Mouse (Mus musculus) layer of hippocampus, adult 2 months (tissue): Measurements from ENCODE around the gene Cmbl. TPM values are rescaled to one million over a fixed set of nuclear protein-coding genes. Genes with fewer than 3 reads are reported as not detected.
A peak's percentile ranks its signal among the peaks of the same experiment; 100 is the strongest.

Experiments used
- DNase-seq, 2 experiments: peaks; one replicate each; pipeline ENCODE4 v3.0.0; 2022; ENCODE audit warnings: low spot score in 2 of 2
- H3K27ac ChIP-seq: fragments of 200-600 bp; 2 replicates; pipeline ENCODE4 v1.8.1; 2022
- H3K4me3 ChIP-seq: fragments of 200-600 bp; 2 replicates; pipeline ENCODE4 v1.8.1; 2022; ENCODE audit warnings: mild to moderate bottlenecking
- CTCF ChIP-seq: fragments of 200-600 bp; conservative IDR thresholded peaks from 2 replicates; pipeline ENCODE4 v1.8.1; 2022; ENCODE audit warnings: antibody characterized with exemption, mild to moderate bottlenecking, moderate library complexity
- total RNA-seq, 2 experiments: library from RNA; stranded (reverse); gene quantifications; 2 replicates each; pipeline ENCODE4 v1.2.3; 2021

Cmbl gene
- total RNA-seq, 2 experiments from 2014 or later: 12.7 to 12.8 TPM

GRCm38 (mm10) chr15:31550381-31550780, 14.8 kb upstream of the Cmbl start:
- no peak for DNase-seq
- TF ChIP-seq CTCF: no peak
- H3K27ac ChIP-seq: no peak overlapping the region

GRCm38 (mm10) chr15:31554855-31555254, 10.3 kb upstream of the Cmbl start:
- no peak overlapping the region for H3K4me3 ChIP-seq
- no peak for TF ChIP-seq CTCF
- DNase-seq: no peak
- H3K27ac ChIP-seq: no peak overlapping the region

More at GRCm38 (mm10) chr15:31550381-31550780, 14.8 kb upstream of the Cmbl start:
- no peak overlapping the region for H3K4me3 ChIP-seq

DNA sequence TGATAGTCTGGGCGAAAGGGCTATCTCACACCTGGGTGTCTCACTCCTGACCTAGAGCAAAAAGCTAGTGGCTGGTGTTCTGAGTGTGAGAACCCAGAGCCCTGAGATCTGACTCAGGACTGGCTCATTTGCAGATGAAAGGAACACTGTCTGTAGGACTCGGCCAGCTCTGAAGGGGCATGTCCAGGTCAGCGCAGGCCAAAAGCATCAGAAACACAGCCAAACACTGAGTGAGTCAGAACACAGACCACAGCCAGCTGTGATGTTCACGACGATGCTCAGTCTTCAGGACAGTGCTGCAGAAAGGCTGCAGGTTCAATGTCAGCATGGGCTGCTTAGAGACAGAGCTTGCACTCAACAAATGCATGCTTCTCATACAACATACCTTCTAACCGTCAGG, 3.8 kb upstream of the Cmbl start:
- Histone ChIP-seq H3K4me3 (no peak overlapping the region), H3K27ac (no peak overlapping the region)
- DNase-seq: no peak
- no peak for TF ChIP-seq CTCF

GRCm38 (mm10) chr15:31561976-31562375, 3.2 kb upstream of the Cmbl start:
- Histone ChIP-seq H3K27ac (no peak overlapping the region), H3K4me3 (no peak overlapping the region)
- no peak for TF ChIP-seq CTCF
- no peak for DNase-seq

GRCm38 (mm10) chr15:31562847-31563246, 2.3 kb upstream of the Cmbl start:
- H3K4me3 ChIP-seq: no peak overlapping the region
- no peak for DNase-seq
- H3K27ac ChIP-seq: no peak overlapping the region
- TF ChIP-seq CTCF: no peak

GRCm38 (mm10) chr15:31563577-31564546, 1.3 kb upstream of the Cmbl start:
- no peak overlapping the region for H3K27ac ChIP-seq
- no peak for DNase-seq
- H3K4me3 ChIP-seq: no peak overlapping the region
- no peak for TF ChIP-seq CTCF

GRCm38 (mm10) chr15:31565786-31566185, 597 bp downstream of the Cmbl start:
- no peak for DNase-seq
- H3K4me3 ChIP-seq: peak overlapping the region; percentile 11; the same call in 1 of the 2 replicates
- TF ChIP-seq CTCF: no peak
- peak overlapping the region; percentile 72; the same call in 1 of the 2 replicates for H3K27ac ChIP-seq

- H3K27ac ChIP-seq: no peak overlapping the region
- TF ChIP-seq CTCF: no peak
- no peak overlapping the region for H3K4me3 ChIP-seq
- DNase-seq: no peak
Observed at GRCm38 (mm10) chr15:31567431-31567830, 2.2 kb downstream of the Cmbl start.

- no peak for DNase-seq
- H3K4me3 ChIP-seq: no peak overlapping the region; the same call in 1 of the 2 replicates
- TF ChIP-seq CTCF: no peak
- no peak overlapping the region for H3K27ac ChIP-seq
Observed at GRCm38 (mm10) chr15:31568581-31568996, 3.4 kb downstream of the Cmbl start.

GRCm38 (mm10) chr15:31569325-31570022, 4.3 kb downstream of the Cmbl start:
- TF ChIP-seq CTCF: no peak
- H3K4me3 ChIP-seq: no peak overlapping the region
- no peak overlapping the region for H3K27ac ChIP-seq
- no peak for DNase-seq

DNA sequence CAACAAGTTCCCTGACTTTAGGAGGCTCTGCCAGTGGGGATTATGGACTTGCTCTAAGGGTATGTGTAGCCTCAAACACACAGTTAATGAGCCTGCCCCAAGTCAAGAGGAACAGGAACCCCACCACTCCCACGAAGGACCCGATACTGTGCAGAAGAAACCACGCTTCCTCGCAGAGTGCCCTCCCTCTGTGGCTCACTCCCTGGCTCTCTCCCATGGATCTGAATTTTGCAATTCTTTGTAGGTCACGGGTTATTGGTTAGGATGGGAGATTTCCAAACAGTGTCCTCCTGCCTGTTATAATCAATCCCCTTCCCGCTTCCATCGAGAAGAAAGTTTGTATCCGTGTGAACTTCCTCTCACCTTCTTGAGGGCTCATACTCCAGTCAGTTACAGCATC, 5.8 kb downstream of the Cmbl start:
- DNase-seq: no peak
- no peak overlapping the region for H3K4me3 ChIP-seq
- TF ChIP-seq CTCF: no peak
- H3K27ac ChIP-seq: no peak overlapping the region

- DNase-seq: no peak
- Histone ChIP-seq H3K27ac (peak overlapping the region; percentile 36; the same call in 1 of the 2 replicates), H3K4me3 (no peak overlapping the region)
- TF ChIP-seq CTCF: no peak
Observed at GRCm38 (mm10) chr15:31571906-31572722, 6.9 kb downstream of the Cmbl start.

DNA sequence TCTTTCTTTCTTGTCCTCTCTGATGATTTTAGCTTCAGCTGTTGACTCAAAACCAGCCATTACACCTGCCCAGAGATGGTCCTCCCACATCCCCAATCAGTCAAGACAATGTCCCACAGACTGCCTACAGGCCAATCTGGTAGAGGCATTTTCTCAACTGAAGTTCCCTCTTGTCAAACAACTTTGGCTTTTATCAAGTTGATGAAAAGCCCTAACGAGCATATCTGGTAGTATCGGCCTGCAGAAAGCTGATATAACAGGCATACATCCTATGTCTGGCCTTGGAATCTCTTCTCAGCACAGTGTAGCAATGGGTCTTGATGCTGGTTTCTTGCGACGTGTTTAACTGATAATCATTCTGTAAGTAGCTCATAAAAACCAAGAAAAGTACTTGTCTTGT, 8.1 kb downstream of the Cmbl start:
- Histone ChIP-seq H3K4me3 (no peak overlapping the region), H3K27ac (no peak overlapping the region)
- TF ChIP-seq CTCF: no peak
- DNase-seq: no peak
